Mouse (Mus musculus): ENCODE measurements around the gene Ccdc85b. TPM values are rescaled to one million over a fixed set of nuclear protein-coding genes. Genes with fewer than 3 reads are reported as not detected.

The Ccdc85b gene
- polyA plus RNA-seq, 1 experiment from 2014 or later: 5.7 TPM

DNA sequence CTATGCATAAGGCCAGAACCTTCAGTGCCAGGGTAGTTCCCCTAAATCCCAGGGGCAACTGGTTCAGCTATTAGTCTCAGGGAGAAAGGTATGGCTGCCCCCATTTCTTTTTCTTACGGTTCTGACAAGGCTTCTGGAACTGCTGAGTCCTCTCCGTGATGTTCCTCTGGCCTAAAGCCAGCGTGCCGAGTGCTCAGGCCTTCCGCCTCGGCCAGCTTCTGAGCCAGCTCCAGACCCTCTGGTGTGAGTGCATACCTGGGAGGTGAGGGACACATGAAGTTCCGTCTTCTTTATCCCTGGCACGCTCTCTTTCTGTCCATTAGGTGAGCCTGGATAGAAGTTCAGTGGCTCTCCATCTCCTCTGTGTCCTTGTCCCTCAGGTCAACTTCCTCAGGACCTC lies 27.7 kb upstream of the Ccdc85b start:
- no peak overlapping the region for H3K4me2 ChIP-seq (ENCODE audit: low read depth, low read length)
- no peak for ATAC-seq (ENCODE audit: insufficient read depth, low FRiP score)

DNA sequence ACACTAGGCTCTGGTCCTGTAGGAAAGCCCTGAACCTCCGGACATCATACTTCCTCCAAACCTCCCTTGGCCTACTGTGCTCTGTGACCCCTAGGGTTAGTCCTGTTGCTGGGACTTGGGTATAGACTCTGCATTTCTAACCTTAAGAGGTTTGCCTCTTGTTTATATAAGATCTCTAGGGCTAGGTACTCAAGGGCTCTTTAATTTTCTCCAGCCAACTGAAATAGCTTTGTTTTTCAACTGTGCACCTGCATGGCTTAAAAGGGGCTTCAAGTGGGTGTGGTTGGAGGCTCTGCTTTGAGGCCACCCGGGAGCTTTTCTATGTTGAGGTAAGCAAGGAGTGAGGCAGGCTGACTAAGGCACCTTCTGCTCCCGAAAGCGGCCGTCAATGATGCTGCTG lies 26.8 kb upstream of the Ccdc85b start:
- H3K4me1 ChIP-seq (ENCODE audit: control insufficient read depth, insufficient read depth, low read length): peaks cover 15% of the 10 kb centered on the region
- ATAC-seq (ENCODE audit: insufficient read depth, low FRiP score): no peak
- no peak overlapping the region for H3K9ac ChIP-seq (ENCODE audit: low read length)
- WGBS: 86% methylated on average over 5 of the region's 5 CpGs
- H3K36me3 ChIP-seq (ENCODE audit: control insufficient read depth, insufficient read depth, low read length): 0 out of 2 replicates have a peak, but pooled peaks cover 15% of the 10 kb centered on the region
- no peaks in the 10 kb centered on the region for H3K9me3 ChIP-seq (replicated peaks; ENCODE audit: control insufficient read depth, low read length)
- H3K4me3 ChIP-seq (replicated peaks; ENCODE audit: low read length): no peak overlapping the region
- no peak overlapping the region for H3K4me2 ChIP-seq (ENCODE audit: low read depth, low read length)
- no peaks in the 10 kb centered on the region for H3K27me3 ChIP-seq (ENCODE audit: control insufficient read depth, insufficient read depth, low read length)
- H3K27ac ChIP-seq (ENCODE audit: low read length): no peak overlapping the region

More for the DNA sequence above, 27.7 kb upstream of the Ccdc85b start:
- H3K27me3 ChIP-seq (ENCODE audit: control insufficient read depth, insufficient read depth, low read length): no peaks in the 10 kb centered on the region
- no peak overlapping the region for H3K4me3 ChIP-seq (replicated peaks; ENCODE audit: low read length)
- H3K36me3 ChIP-seq (ENCODE audit: control insufficient read depth, insufficient read depth, low read length): 0 out of 2 replicates have a peak, but pooled peaks cover 15% of the 10 kb centered on the region
- no peak overlapping the region for H3K9ac ChIP-seq (ENCODE audit: low read length)
- WGBS: 89% methylated on average over 8 of the region's 8 CpGs
- H3K4me1 ChIP-seq (ENCODE audit: control insufficient read depth, insufficient read depth, low read length): peaks cover 18% of the 10 kb centered on the region
- no peak overlapping the region for H3K27ac ChIP-seq (ENCODE audit: low read length)
- no peaks in the 10 kb centered on the region for H3K9me3 ChIP-seq (replicated peaks; ENCODE audit: control insufficient read depth, low read length)

DNA sequence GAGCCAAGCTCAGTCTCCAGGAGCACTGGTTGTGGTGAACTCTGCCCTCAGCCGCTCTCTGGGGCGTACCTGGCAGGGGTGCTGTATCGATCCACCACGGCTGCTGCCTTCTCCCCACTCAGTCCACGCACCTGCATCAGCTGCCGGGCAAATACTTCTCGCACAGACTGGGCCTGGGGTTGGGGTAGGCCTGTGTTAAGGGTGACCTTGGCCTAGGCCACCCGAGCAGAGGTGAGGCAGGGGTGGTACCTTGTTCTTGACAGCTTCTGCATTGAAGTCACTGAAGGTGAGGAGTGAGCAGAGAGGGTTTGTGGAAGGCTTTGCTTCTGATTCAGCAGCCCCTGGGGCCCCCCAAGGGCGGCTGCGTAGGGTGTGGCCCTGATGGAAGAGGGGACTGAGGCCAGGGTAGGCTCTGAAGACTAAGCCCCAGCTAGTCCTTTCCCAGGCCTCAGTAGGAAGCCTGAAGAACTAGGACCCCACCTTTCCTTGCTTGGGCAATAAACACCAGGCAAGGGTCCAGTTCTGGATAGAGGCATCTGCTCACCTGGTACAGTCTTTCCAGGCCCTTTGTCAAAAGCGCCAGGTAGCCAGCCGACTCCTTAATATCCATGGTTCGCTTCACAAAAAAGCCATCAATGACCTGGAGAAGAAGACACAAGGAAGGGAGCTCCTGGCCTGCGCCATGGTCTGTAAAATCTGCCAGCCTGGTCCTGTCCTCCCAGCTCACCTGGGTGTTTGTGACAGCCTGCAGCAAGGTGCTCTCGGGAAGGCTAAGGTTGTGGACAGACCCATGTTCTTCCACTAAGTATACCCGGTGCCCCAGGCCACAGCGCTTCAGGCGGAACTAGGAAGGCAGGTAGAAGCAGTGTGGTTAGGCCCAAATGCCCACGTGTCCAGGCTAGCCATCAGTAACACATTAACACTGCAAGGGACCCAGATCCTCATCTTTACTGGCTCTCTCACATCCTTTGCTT lies 26.0 kb upstream of the Ccdc85b start:
- WGBS: 92% methylated on average over 19 of the region's 19 CpGs
- Histone ChIP-seq H3K9me3 (replicated peaks; ENCODE audit: control insufficient read depth, low read length) (no peaks in the 10 kb centered on the region), H3K9ac (ENCODE audit: low read length) (no peak overlapping the region), H3K27ac (ENCODE audit: low read length) (no peak overlapping the region), H3K36me3 (ENCODE audit: control insufficient read depth, insufficient read depth, low read length) (0 out of 2 replicates have a peak, but pooled peaks cover 15% of the 10 kb centered on the region), H3K4me2 (ENCODE audit: low read depth, low read length) (no peak overlapping the region), H3K4me1 (ENCODE audit: control insufficient read depth, insufficient read depth, low read length) (peaks cover 9% of the 10 kb centered on the region), H3K27me3 (ENCODE audit: control insufficient read depth, insufficient read depth, low read length) (no peaks in the 10 kb centered on the region), H3K4me3 (replicated peaks; ENCODE audit: low read length) (no peak overlapping the region)
- ATAC-seq (ENCODE audit: insufficient read depth, low FRiP score): no peak

DNA sequence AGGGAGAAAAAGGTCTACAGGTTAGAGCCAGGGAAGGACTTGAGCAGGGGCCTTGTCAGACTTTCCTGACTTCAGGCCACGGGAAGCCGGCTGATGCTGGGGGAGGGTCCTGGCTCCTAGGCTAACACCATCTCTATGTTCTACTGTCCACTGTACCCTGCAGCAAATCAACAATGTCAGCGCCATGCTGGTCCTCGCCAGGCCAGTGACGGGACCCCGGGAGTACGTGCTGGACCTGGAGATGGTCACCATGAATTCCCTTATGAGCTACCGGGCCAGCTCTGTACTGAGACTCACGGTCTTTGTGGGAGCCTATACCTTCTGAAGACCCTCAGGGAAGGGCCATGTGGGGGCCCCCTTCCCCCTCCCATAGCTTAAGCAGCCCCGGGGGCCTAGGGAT lies 23.7 kb upstream of the Ccdc85b start:
- Histone ChIP-seq H3K27ac (ENCODE audit: low read length) (no peak overlapping the region), H3K36me3 (ENCODE audit: control insufficient read depth, insufficient read depth, low read length) (0 out of 2 replicates have a peak, but pooled peaks cover 15% of the 10 kb centered on the region)
- no peak for ATAC-seq (ENCODE audit: insufficient read depth, low FRiP score)

DNA sequence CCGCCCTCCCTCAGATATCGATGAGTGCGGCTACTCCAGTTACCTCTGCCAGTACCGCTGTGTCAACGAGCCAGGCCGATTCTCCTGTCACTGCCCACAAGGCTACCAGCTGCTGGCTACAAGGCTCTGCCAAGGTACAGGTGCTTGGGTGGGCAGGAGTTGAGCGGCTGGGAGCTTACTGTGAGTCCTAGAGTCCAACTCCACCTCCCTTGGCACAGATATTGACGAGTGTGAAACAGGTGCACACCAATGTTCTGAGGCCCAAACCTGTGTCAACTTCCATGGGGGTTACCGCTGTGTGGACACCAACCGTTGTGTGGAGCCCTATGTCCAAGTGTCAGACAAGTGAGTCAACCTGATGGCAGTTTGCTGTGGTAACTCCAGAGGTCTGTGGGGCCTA lies 22.3 kb upstream of the Ccdc85b start:
- H3K9me3 ChIP-seq (replicated peaks; ENCODE audit: control insufficient read depth, low read length): no peaks in the 10 kb centered on the region
- H3K36me3 ChIP-seq (ENCODE audit: control insufficient read depth, insufficient read depth, low read length): 0 out of 2 replicates have a peak, but pooled peaks cover 13% of the 10 kb centered on the region
- no peak for ATAC-seq (ENCODE audit: insufficient read depth, low FRiP score)
- WGBS: 86% methylated on average over 10 of the region's 10 CpGs
- H3K27me3 ChIP-seq (ENCODE audit: control insufficient read depth, insufficient read depth, low read length): no peaks in the 10 kb centered on the region
- H3K4me1 ChIP-seq (ENCODE audit: control insufficient read depth, insufficient read depth, low read length): peaks cover 8% of the 10 kb centered on the region; the same call in 1 of the 2 replicates
- no peak overlapping the region for H3K27ac ChIP-seq (ENCODE audit: low read length)
- no peak overlapping the region for H3K4me2 ChIP-seq (ENCODE audit: low read depth, low read length)
- H3K9ac ChIP-seq (ENCODE audit: low read length): no peak overlapping the region
- no peak overlapping the region for H3K4me3 ChIP-seq (replicated peaks; ENCODE audit: low read length)

More for the DNA sequence above, 23.7 kb upstream of the Ccdc85b start:
- no peaks in the 10 kb centered on the region for H3K9me3 ChIP-seq (replicated peaks; ENCODE audit: control insufficient read depth, low read length)
- H3K4me2 ChIP-seq (ENCODE audit: low read depth, low read length): no peak overlapping the region
- no peak overlapping the region for H3K4me3 ChIP-seq (replicated peaks; ENCODE audit: low read length)
- WGBS: 87% methylated on average over 10 of the region's 10 CpGs
- H3K4me1 ChIP-seq (ENCODE audit: control insufficient read depth, insufficient read depth, low read length): no peaks in the 10 kb centered on the region
- no peak overlapping the region for H3K9ac ChIP-seq (ENCODE audit: low read length)
- no peaks in the 10 kb centered on the region for H3K27me3 ChIP-seq (ENCODE audit: control insufficient read depth, insufficient read depth, low read length)

DNA sequence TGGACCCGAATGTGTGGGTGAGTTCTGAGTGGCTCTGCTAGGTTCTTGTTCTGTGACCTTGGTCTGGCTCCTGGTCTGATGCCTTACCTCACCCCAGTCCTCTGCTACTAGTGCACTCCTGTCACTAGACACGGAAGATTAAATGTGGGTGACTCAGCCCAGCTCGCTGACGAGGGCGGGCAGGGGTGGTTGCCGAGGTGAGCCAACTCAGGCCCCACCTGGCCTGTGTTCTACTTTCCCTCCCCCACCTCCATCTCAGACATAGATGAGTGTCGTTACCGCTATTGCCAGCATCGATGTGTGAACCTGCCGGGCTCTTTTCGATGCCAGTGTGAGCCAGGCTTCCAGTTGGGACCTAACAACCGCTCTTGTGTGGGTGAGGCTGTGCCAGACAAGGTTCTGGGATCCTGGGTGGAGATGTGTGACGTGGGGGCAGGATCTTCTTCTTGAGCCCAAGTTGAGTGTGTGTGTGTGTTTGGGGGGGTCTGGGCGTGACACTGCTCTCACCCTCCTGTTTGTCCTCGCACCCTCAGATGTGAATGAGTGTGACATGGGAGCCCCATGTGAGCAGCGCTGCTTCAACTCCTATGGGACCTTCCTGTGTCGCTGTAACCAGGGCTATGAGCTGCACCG lies 20.1 kb upstream of the Ccdc85b start:
- no peaks in the 10 kb centered on the region for H3K9me3 ChIP-seq (replicated peaks; ENCODE audit: control insufficient read depth, low read length)
- no peak overlapping the region for H3K4me2 ChIP-seq (ENCODE audit: low read depth, low read length)
- H3K4me1 ChIP-seq (ENCODE audit: control insufficient read depth, insufficient read depth, low read length): peaks cover 13% of the 10 kb centered on the region; the same call in 1 of the 2 replicates
- H3K27me3 ChIP-seq (ENCODE audit: control insufficient read depth, insufficient read depth, low read length): no peaks in the 10 kb centered on the region
- ATAC-seq (ENCODE audit: insufficient read depth, low FRiP score): no peak
- H3K9ac ChIP-seq (ENCODE audit: low read length): no peak overlapping the region
- H3K36me3 ChIP-seq (ENCODE audit: control insufficient read depth, insufficient read depth, low read length): 0 out of 2 replicates have a peak, but pooled peaks cover 3% of the 10 kb centered on the region
- WGBS: 83% methylated on average over 18 of the region's 18 CpGs
- H3K27ac ChIP-seq (ENCODE audit: low read length): no peak overlapping the region
- no peak overlapping the region for H3K4me3 ChIP-seq (replicated peaks; ENCODE audit: low read length)

DNA sequence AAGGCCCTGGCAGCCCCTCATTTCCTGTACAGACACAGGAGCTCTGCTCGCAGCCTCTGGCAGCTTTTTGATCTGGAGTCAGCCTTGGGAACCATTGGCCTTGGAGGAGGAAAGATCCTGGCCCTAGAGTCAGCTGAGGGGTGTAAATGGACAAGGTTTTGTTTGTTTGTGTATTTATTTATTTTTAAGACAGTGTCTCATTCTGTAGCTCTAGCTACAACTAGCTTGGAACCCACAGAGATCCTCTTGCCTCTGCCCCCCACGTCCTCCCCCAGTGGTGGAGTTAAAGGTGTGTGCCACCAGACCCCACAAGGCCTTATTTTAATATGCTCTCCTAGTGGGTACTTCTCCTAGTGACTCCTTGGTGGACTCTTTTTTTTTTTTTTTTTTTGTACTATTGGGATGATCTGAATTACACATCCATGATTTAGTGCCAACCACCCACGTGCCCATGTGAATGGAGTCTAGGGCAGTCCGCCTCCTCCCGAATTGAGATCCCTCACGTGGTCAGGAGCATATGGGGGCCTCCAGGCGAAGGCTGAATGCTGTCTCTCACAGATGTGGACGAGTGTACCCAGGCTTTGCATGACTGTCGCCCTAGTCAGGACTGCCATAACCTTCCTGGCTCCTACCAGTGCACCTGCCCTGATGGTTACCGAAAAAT lies 19.4 kb upstream of the Ccdc85b start:
- H3K27ac ChIP-seq (ENCODE audit: low read length): no peak overlapping the region
- no peak overlapping the region for H3K4me2 ChIP-seq (ENCODE audit: low read depth, low read length)
- H3K36me3 ChIP-seq (ENCODE audit: control insufficient read depth, insufficient read depth, low read length): no peaks in the 10 kb centered on the region

DNA sequence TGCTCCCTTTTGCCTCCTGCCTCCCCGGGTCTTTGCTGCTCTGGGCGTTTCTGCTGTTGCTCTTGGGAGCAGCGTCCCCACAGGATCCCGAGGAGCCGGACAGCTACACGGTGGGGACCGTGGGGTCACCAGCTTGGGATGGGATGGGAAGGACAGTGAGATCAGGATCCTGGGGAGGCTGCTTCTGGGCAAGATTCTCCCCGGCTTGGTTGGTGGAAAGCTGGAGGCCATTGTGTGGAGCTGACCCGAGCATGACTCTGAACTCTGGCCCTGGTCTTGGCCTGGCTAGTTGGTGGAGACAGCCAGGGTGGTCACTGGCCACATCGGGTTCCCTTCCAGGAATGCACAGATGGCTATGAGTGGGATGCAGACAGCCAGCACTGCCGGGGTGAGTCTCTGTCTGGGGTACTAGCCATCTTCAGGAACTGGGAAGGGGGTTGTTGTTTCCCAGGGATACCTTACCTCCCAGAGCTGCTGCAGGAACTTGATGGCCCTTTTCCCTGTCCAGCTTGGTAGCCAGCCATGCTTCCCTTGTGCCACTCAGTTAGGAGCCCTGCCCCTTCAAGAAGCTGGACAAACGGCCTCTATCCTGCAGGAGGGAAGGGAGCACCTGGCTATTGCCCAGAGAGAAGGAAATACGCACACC lies 17.5 kb upstream of the Ccdc85b start:
- Histone ChIP-seq H3K9me3 (replicated peaks; ENCODE audit: control insufficient read depth, low read length) (no peaks in the 10 kb centered on the region), H3K4me1 (ENCODE audit: control insufficient read depth, insufficient read depth, low read length) (peaks cover 13% of the 10 kb centered on the region; the same call in 1 of the 2 replicates), H3K27me3 (ENCODE audit: control insufficient read depth, insufficient read depth, low read length) (no peaks in the 10 kb centered on the region), H3K9ac (ENCODE audit: low read length) (peak overlapping the region; percentile 80), H3K36me3 (ENCODE audit: control insufficient read depth, insufficient read depth, low read length) (no peaks in the 10 kb centered on the region), H3K4me3 (replicated peaks; ENCODE audit: low read length) (peak overlapping the region; percentile 53), H3K27ac (ENCODE audit: low read length) (peak overlapping the region; percentile 69), H3K4me2 (ENCODE audit: low read depth, low read length) (peak overlapping the region; percentile 84)
- ATAC-seq (ENCODE audit: insufficient read depth, low FRiP score): no peak
- 20% methylated on average over 13 of the region's 13 CpGs for WGBS

More for the DNA sequence above, 19.4 kb upstream of the Ccdc85b start:
- Histone ChIP-seq H3K9me3 (replicated peaks; ENCODE audit: control insufficient read depth, low read length) (no peaks in the 10 kb centered on the region), H3K4me1 (ENCODE audit: control insufficient read depth, insufficient read depth, low read length) (peaks cover 13% of the 10 kb centered on the region; the same call in 1 of the 2 replicates), H3K9ac (ENCODE audit: low read length) (0 out of 2 replicates have a peak overlapping the region, but pooled peaks have one; percentile 4), H3K27me3 (ENCODE audit: control insufficient read depth, insufficient read depth, low read length) (no peaks in the 10 kb centered on the region), H3K4me3 (replicated peaks; ENCODE audit: low read length) (no peak overlapping the region)
- no peak for ATAC-seq (ENCODE audit: insufficient read depth, low FRiP score)
- 85% methylated on average over 10 of the region's 10 CpGs for WGBS

All from stomach, embryonic 16.5 days (tissue).